ENCODE assay signal across 8 mouse cellular contexts in genomic region chr4:115101682-115102081, GRCm38 (mm10). TPM values are rescaled to one million over a fixed set of nuclear protein-coding genes. Genes with fewer than 3 reads are reported as not detected.
DNase-seq lines count a peak whose midpoint lies in the region; ATAC-seq lines count a peak whose summit lies in the region.

No protein-coding gene starts in this region.

- intact Hi-C loops in heart, postnatal 25 days (cut with DNase I), result no loop called here

- H3K9ac ChIP-seq in forebrain, embryonic 14.5 days (ENCODE audit: low read length), result no peak overlapping the region
- H3K9ac ChIP-seq in hindbrain, embryonic 13.5 days, result no peak overlapping the region

- H3K4me3 ChIP-seq in forebrain, embryonic 14.5 days (ENCODE audit: low read depth, low read length), result no peak overlapping the region
- no peak overlapping the region for H3K4me3 ChIP-seq in hindbrain, embryonic 13.5 days

- H3K27me3 ChIP-seq in forebrain, embryonic 14.5 days (replicated peaks; ENCODE audit: control insufficient read depth, insufficient read depth, low read length), result peaks cover 4% of the 10 kb centered on the region; the same call in 1 of the 2 replicates
- H3K27me3 ChIP-seq in hindbrain, embryonic 13.5 days, result peaks cover 35% of the 10 kb centered on the region

- H3K4me1 ChIP-seq in forebrain, embryonic 14.5 days (ENCODE audit: control insufficient read depth, insufficient read depth, low read length), result no peaks in the 10 kb centered on the region
- H3K4me1 ChIP-seq in hindbrain, embryonic 13.5 days (replicated peaks), result peaks cover 5% of the 10 kb centered on the region

- ATAC-seq in forebrain, embryonic 14.5 days, result peak; percentile 82; the same call in 1 of the 2 replicates
- peak; percentile 67 for ATAC-seq in hindbrain, embryonic 13.5 days (ENCODE audit: low FRiP score)

- no peak overlapping the region for H3K4me2 ChIP-seq in forebrain, embryonic 14.5 days (ENCODE audit: low read length)
- H3K4me2 ChIP-seq in hindbrain, embryonic 13.5 days, result no peak overlapping the region

- DNase-seq in heart, adult 18-20 months, result peak; percentile 47 to 67
- no peak for DNase-seq in heart, postnatal 25 days (ENCODE audit: low spot score)
- DNase-seq in c-Kit-positive CD71-positive TER-119-positive erythroid progenitor cells, embryonic 14.5 days (ENCODE audit: low spot score), result peak; percentile 69
- DNase-seq in forebrain, embryonic 14.5 days (ENCODE audit: low spot score), result peak; percentile 90
- DNase-seq in layer of hippocampus, postnatal 14 days (ENCODE audit: low spot score in 2 of 2), result peak; percentile 55 to 74
- DNase-seq in lung, postnatal 4 days, result peak; percentile 44 to 58
- peak; percentile 63 for DNase-seq in right cerebral cortex, postnatal 25 days

- 37% methylated on average over 6 of the region's 6 CpGs for WGBS in forebrain, embryonic 14.5 days
- WGBS in hindbrain, embryonic 13.5 days, result 40% methylated on average over 6 of the region's 6 CpGs

- H3K36me3 ChIP-seq in forebrain, embryonic 14.5 days (ENCODE audit: control insufficient read depth, insufficient read depth, low read length), result no peaks in the 10 kb centered on the region
- H3K36me3 ChIP-seq in hindbrain, embryonic 13.5 days, result no peaks in the 10 kb centered on the region

- H3K9me3 ChIP-seq in forebrain, embryonic 14.5 days (replicated peaks; ENCODE audit: control insufficient read depth, low read length), result no peaks in the 10 kb centered on the region
- H3K9me3 ChIP-seq in hindbrain, embryonic 13.5 days, result no peaks in the 10 kb centered on the region

- no peak overlapping the region for H3K27ac ChIP-seq in forebrain, embryonic 14.5 days (ENCODE audit: low read depth, low read length)
- H3K27ac ChIP-seq in hindbrain, embryonic 13.5 days, result no peak overlapping the region

RNA-seq across cellular contexts. Expression of gene Pdzk1ip1, which starts 13.2 kb away (rescaled TPM):
- total RNA-seq in heart, adult 18-20 months (2021), result under 1 TPM; 0.42 to 0.67 TPM
- 1 to 10 TPM in 1 of 2 experiments, not detected in 1; 1.0 TPM for total RNA-seq in heart, postnatal 25 days (2021)
- 0.65 and 0.70 TPM in 2 replicates for polyA plus RNA-seq in forebrain, embryonic 14.5 days (2014; fragmentation: Nextera tagmentation; extraction: Ambion mirVana)
- polyA plus RNA-seq in hindbrain, embryonic 13.5 days (2015; fragmentation: Nextera tagmentation; extraction: Ambion mirVana), result 5.5 and 10.3 TPM in 2 replicates
- total RNA-seq in layer of hippocampus, postnatal 14 days (2021), result under 1 TPM in 1 of 2 experiments, not detected in 1; 0.78 TPM

RNA-seq across cellular contexts. Expression of gene Cyp4x1, which starts 32.4 kb away (rescaled TPM):
- total RNA-seq in heart, adult 18-20 months (2021), result not detected
- total RNA-seq in heart, postnatal 25 days (2021), result not detected
- 2.5 and 4.0 TPM in 2 replicates for polyA plus RNA-seq in forebrain, embryonic 14.5 days (2014; fragmentation: Nextera tagmentation; extraction: Ambion mirVana)
- 5.9 and 6.7 TPM in 2 replicates for polyA plus RNA-seq in hindbrain, embryonic 13.5 days (2015; fragmentation: Nextera tagmentation; extraction: Ambion mirVana)
- total RNA-seq in layer of hippocampus, postnatal 14 days (2021), result 1 to 10 TPM; 8.5 to 9.7 TPM

RNA-seq across cellular contexts. Expression of gene Tal1, which starts 45.5 kb away (rescaled TPM):
- total RNA-seq in heart, adult 18-20 months (2021), result 1 to 10 TPM; 2.3 to 3.7 TPM
- 1 to 10 TPM; 3.7 to 4.0 TPM for total RNA-seq in heart, postnatal 25 days (2021)
- polyA plus RNA-seq in forebrain, embryonic 14.5 days (2014; fragmentation: Nextera tagmentation; extraction: Ambion mirVana), result 1.0 and 1.1 TPM in 2 replicates
- 3.8 and 6.7 TPM in 2 replicates for polyA plus RNA-seq in hindbrain, embryonic 13.5 days (2015; fragmentation: Nextera tagmentation; extraction: Ambion mirVana)
- 1 to 10 TPM; 2.3 to 2.4 TPM for total RNA-seq in layer of hippocampus, postnatal 14 days (2021)

Comparison
In these comparisons a context has a peak if more than half of its experiments do, and no peak if none do; other contexts are left out.
1. RNA of gene Cyp4x1, which starts 32.4 kb away (total RNA-seq): 8.5 to 9.7 TPM in layer of hippocampus, postnatal 14 days; not detected in heart, postnatal 25 days and not detected in heart, adult 18-20 months; every median in the first group is over 4 times any median in the second.